Mouse (Mus musculus) forebrain, embryonic 15.5 days (tissue): ENCODE results near the gene Chmp4b. TPM values are rescaled to one million over a fixed set of nuclear protein-coding genes. Genes with fewer than 3 reads are reported as not detected.

Experiments
- ATAC-seq: fragments of 200-750 bp; cut with Nextera tagmentation; replicated peaks from 2 replicates; pipeline ENCODE4 v1.8.0; 2017; ENCODE audit warnings: mild to moderate bottlenecking, moderate TSS enrichment, moderate library complexity
- H3K27ac ChIP-seq: fragments of 300-500 bp; sonication (generic); replicated peaks from 2 replicates; pipeline ENCODE4 v1.5.1; 2015; ENCODE audit warnings: mild to moderate bottlenecking, inconsistent platforms
- H3K27me3 ChIP-seq: fragments of 300-500 bp; sonication (generic); 2 replicates; pipeline ENCODE4 v1.6.1; 2015; ENCODE audit warnings: inconsistent platforms
- H3K36me3 ChIP-seq: fragments of 300-500 bp; sonication (generic); 2 replicates; pipeline ENCODE4 v1.6.1; 2015; ENCODE audit warnings: mild to moderate bottlenecking, inconsistent platforms
- H3K4me1 ChIP-seq: fragments of 300-500 bp; sonication (generic); 2 replicates; pipeline ENCODE4 v1.6.1; 2015; ENCODE audit warnings: inconsistent platforms
- H3K4me2 ChIP-seq: fragments of 300-500 bp; sonication (generic); replicated peaks from 2 replicates; pipeline ENCODE4 v1.6.1; 2015; ENCODE audit warnings: mild to moderate bottlenecking, inconsistent platforms
- H3K4me3 ChIP-seq: fragments of 300-500 bp; sonication (generic); 2 replicates; pipeline ENCODE4 v1.5.1; 2015; ENCODE audit warnings: mild to moderate bottlenecking, inconsistent platforms
- H3K9ac ChIP-seq: fragments of 300-500 bp; sonication (generic); replicated peaks from 2 replicates; pipeline ENCODE4 v1.6.1; 2015; ENCODE audit warnings: mild to moderate bottlenecking, inconsistent platforms
- H3K9me3 ChIP-seq: fragments of 300-500 bp; sonication (generic); 2 replicates; pipeline ENCODE4 v1.6.1; 2016; ENCODE audit warnings: inconsistent platforms
- WGBS: fragments of 180-500 bp; shearing (Covaris S2); methylation state at CpG from one replicate; pipeline ENCODE4 v1.1.7; 2015; ENCODE audit warnings: mixed read lengths; 5-methylcytosine and 5-hydroxymethylcytosine counted together
- polyA plus RNA-seq: library from polyadenylated mRNA; unstranded; fragments of >200 nt; fragmentation: Nextera tagmentation; extraction: Ambion mirVana; gene quantifications from 2 replicates; pipeline ENCODE4 v1.2.1, GENCODE M21; 2015

The Chmp4b gene
- polyA plus RNA-seq, 1 experiment from 2014 or later: 25.0 TPM

- 44% methylated on average over 5 of the region's 5 CpGs for WGBS
- H3K9me3 ChIP-seq: no peaks in the 10 kb centered on the region
- H3K4me3 ChIP-seq: no peak overlapping the region
- peaks cover 9% of the 10 kb centered on the region; the same call in 1 of the 2 replicates for H3K4me1 ChIP-seq
- H3K36me3 ChIP-seq: no peaks in the 10 kb centered on the region
- no peak for ATAC-seq
- 0 out of 2 replicates have a peak, but pooled peaks cover 3% of the 10 kb centered on the region for H3K27me3 ChIP-seq
- no peak overlapping the region for H3K27ac ChIP-seq
- H3K4me2 ChIP-seq: no peak overlapping the region
- H3K9ac ChIP-seq: no peak overlapping the region
These were observed 60.8 kb downstream of the Chmp4b start for GRCm38 (mm10) chr2:154712271-154712677.

DNA sequence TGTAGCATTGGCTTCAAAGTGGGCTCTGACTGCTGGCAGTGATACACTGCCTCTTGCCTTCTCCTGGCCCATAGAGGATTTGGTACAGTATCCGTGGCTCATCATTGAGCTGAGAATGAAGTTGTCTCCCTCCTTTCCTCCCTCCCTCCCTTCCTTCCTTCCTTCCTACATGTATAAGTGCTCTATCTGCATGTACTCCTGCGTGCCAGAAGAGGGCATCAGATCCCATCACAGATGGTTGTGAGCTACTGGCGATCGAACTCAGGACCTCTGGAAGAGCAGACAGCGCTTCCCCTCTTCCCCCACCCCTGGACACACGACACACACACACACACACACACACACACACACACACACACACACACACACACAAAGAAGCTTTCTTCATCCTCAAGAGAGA lies 61.6 kb downstream of the Chmp4b start:
- no peak overlapping the region for H3K27ac ChIP-seq
- WGBS: 47% methylated on average over 6 of the region's 6 CpGs
- no peak overlapping the region for H3K9ac ChIP-seq
- H3K4me2 ChIP-seq: no peak overlapping the region
- ATAC-seq: no peak
- no peak overlapping the region for H3K4me3 ChIP-seq
- no peaks in the 10 kb centered on the region for H3K36me3 ChIP-seq
- H3K9me3 ChIP-seq: no peaks in the 10 kb centered on the region
- 0 out of 2 replicates have a peak, but pooled peaks cover 3% of the 10 kb centered on the region for H3K27me3 ChIP-seq
- H3K4me1 ChIP-seq: 0 out of 2 replicates have a peak, but pooled peaks cover 4% of the 10 kb centered on the region

DNA sequence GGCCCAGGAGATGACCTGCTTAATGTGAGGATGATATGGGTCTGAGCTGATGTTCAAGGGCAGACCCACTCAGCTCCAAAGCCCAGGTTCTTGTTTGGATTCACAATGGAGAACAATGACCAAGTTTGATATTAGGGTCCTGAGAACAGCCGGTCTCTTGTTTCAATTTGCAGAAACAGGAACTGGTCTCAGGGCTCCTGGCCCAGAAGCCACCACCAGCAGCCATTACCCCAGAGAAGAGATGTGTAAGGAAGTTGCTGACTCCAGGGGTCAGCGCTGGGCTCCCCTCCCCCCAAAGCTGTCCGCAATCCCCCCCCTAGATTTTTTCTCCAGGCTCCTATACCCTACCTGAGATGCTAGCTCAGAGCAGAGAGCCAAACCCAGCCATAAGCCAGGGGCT lies 62.5 kb downstream of the Chmp4b start:
- no peak overlapping the region for H3K9ac ChIP-seq
- no peaks in the 10 kb centered on the region for H3K9me3 ChIP-seq
- H3K36me3 ChIP-seq: no peaks in the 10 kb centered on the region
- no peak for ATAC-seq
- WGBS: 55% methylated on average over 3 of the region's 3 CpGs
- H3K27me3 ChIP-seq: 0 out of 2 replicates have a peak, but pooled peaks cover 3% of the 10 kb centered on the region
- H3K27ac ChIP-seq: no peak overlapping the region
- H3K4me2 ChIP-seq: no peak overlapping the region
- no peak overlapping the region for H3K4me3 ChIP-seq
- 0 out of 2 replicates have a peak, but pooled peaks cover 4% of the 10 kb centered on the region for H3K4me1 ChIP-seq

DNA sequence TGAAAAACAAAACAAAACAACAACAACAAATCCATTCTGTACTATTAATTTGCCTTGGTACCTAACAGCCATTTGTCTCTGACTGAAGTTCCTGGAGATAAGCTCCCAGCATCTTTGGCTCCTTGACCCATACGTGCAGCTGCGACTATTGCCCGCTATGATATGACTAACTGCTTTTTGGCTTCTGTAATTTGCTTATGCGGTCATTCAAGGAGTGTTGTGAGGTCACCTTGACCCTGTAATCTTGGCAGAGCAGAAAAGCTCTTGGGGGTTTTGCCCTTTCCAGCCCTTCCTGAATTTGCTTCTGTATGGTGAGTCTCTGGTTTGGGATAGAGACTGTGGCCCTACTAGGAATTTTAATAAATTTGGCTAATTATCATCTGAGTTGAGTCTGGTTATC lies 65.1 kb downstream of the Chmp4b start:
- Histone ChIP-seq H3K36me3 (no peaks in the 10 kb centered on the region), H3K9me3 (no peaks in the 10 kb centered on the region), H3K4me3 (no peak overlapping the region), H3K9ac (no peak overlapping the region), H3K4me2 (no peak overlapping the region), H3K27me3 (no peaks in the 10 kb centered on the region), H3K4me1 (0 out of 2 replicates have a peak, but pooled peaks cover 4% of the 10 kb centered on the region), H3K27ac (no peak overlapping the region)
- no peak for ATAC-seq
- WGBS: 91% methylated on average over 4 of the region's 4 CpGs

DNA sequence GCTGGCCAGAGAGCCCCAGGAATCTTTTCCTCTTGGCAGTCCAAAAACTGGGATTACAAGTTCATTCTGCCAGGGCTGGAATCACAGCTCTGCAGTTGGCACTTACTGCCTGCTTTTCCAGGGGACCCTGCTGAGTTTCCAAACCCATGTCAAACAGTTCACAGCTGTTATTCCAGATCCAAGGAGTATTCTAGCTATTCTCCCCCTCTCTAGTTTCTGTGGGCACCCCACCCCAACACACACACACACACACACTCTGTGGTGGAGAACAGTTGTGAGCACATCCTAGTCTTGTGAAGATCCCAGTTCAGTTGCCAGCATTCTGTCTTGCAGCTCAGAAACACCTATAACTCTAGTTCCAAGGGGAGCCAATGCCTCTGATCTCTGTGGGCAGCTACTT lies 65.6 kb downstream of the Chmp4b start:
- no peaks in the 10 kb centered on the region for H3K27me3 ChIP-seq
- H3K4me1 ChIP-seq: 0 out of 2 replicates have a peak, but pooled peaks cover 4% of the 10 kb centered on the region
- no peak for ATAC-seq
- no peak overlapping the region for H3K27ac ChIP-seq
- no peaks in the 10 kb centered on the region for H3K9me3 ChIP-seq
- H3K4me3 ChIP-seq: no peak overlapping the region
- no peak overlapping the region for H3K4me2 ChIP-seq
- H3K9ac ChIP-seq: no peak overlapping the region
- H3K36me3 ChIP-seq: no peaks in the 10 kb centered on the region

DNA sequence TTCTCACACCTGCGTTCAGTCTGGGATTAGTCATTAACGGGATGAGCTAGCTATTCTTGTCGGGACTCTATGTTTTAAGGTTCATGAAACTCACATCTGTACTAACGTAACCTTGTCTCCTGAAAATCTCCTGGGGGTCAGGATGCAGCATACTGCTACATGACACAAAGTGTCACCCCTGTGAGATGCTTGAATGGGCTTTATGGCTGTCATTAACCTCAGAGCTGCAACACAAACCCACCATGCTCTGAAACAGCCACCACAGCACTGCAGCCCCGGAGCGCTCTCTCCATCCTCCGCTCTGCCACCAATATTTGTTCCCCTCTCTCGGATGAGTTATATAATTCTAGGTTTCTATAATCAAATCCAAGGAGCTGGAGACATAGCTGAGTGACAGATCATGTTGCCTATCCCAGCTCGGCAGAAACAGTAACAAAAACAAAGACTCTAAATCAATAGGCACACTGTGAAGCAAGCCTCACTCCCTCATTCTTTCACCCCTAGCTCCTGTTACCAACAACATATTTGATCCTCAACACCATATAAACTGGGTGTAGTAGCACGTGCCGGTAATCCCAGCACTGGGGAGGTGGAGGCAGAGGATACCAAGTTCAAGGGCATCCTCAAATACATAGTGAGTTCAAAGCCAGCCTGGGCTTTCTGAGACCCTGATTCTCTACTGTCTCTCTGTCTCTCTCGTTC lies 67.5 kb downstream of the Chmp4b start:
- ATAC-seq: no peak
- Histone ChIP-seq H3K9ac (no peak overlapping the region), H3K9me3 (no peaks in the 10 kb centered on the region), H3K4me2 (no peak overlapping the region), H3K27ac (no peak overlapping the region), H3K4me1 (no peaks in the 10 kb centered on the region), H3K4me3 (no peak overlapping the region), H3K27me3 (no peaks in the 10 kb centered on the region), H3K36me3 (no peaks in the 10 kb centered on the region)
- WGBS: 85% methylated on average over 12 of the region's 12 CpGs

DNA sequence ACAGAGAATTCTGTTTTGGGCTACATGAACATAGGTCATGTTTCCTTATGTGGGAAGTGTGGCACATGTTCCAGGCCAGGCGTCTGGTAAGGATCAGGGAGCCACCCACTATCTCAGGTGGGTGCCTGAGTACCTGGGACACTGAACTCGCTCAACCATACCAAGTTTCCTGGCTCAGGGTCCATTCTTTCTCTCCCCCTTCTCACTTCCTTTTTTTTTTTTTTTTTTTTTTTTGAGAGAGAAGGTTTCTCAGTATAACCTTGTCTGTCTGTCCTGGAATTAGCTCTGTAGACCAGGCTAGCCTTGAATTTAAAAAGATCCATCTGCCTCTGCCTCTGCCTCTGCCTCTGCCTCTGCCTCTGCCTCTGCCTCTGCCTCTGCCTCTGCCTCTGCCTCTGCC lies 68.8 kb downstream of the Chmp4b start:
- Histone ChIP-seq H3K27me3 (no peaks in the 10 kb centered on the region), H3K4me1 (no peaks in the 10 kb centered on the region), H3K9ac (no peak overlapping the region), H3K27ac (no peak overlapping the region), H3K9me3 (no peaks in the 10 kb centered on the region), H3K4me3 (no peak overlapping the region), H3K4me2 (no peak overlapping the region), H3K36me3 (no peaks in the 10 kb centered on the region)
- 88% methylated on average over 2 of the region's 2 CpGs for WGBS
- ATAC-seq: no peak

DNA sequence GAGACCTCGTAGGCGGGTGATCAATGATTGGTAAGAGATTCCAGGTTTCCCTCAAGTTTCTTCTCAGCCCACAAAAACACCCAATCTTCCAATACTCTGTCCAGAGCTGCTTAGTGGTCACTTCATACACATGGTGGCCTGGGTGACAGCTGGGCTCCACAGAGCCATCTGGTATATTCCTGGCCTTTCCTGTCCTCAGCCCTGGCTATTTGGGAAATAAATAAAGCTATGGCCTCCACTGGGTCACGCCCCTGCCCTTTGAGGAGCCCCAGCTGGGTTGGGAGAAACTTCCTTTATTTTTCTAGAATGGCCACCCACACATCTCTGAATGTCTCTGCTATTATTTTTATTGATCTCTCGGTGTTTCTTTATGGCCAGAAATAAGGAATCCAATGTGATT lies 72.0 kb downstream of the Chmp4b start:
- Histone ChIP-seq H3K4me3 (no peak overlapping the region), H3K9me3 (no peaks in the 10 kb centered on the region), H3K4me1 (no peaks in the 10 kb centered on the region), H3K4me2 (no peak overlapping the region), H3K36me3 (no peaks in the 10 kb centered on the region), H3K9ac (no peak overlapping the region), H3K27ac (no peak overlapping the region), H3K27me3 (no peaks in the 10 kb centered on the region)
- 92% methylated on average over 4 of the region's 4 CpGs for WGBS
- ATAC-seq: no peak

DNA sequence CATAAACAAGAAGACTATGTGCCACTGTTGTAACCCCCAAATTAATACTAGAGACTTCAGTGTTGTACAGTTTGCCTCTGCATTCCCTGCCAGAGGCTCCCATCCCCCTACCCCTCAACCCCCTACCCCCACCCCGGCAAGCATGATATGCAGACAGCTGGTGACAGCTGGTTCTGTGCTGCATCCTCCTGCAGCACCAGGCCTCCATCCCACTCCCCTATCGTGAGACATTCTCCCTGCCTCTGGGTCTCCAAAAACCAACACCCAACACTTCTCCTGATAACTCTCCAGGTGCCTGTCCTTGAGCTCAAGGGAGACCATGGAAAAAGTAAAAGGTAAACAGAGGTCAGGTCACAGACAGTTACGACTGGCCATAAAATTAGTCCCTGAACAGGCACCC lies 78.2 kb downstream of the Chmp4b start:
- Histone ChIP-seq H3K4me1 (peaks cover 5% of the 10 kb centered on the region; the same call in 1 of the 2 replicates), H3K27ac (no peak overlapping the region), H3K27me3 (no peaks in the 10 kb centered on the region), H3K9me3 (no peaks in the 10 kb centered on the region), H3K9ac (no peak overlapping the region), H3K4me3 (no peak overlapping the region), H3K36me3 (no peaks in the 10 kb centered on the region), H3K4me2 (no peak overlapping the region)
- ATAC-seq: no peak
- 64% methylated on average over 3 of the region's 3 CpGs for WGBS

DNA sequence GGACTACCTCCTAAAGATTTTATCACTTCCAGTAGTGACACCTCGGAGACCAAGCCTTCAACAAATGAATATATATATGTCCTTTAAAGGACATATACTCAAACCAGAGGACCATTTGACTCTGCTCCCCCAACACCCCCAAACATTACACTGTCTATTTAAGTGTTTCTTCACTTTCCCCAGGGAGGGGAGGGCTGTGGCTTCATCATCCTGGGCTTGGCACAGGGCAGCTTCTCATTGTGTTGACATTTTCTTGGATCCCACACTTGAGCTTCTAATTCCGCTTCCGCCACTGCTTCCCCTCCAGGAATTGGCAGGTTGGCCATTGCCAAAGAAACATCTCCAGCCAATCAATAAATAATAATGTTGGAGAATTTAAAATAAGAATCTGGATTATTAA lies 79.3 kb downstream of the Chmp4b start:
- no peaks in the 10 kb centered on the region for H3K36me3 ChIP-seq
- H3K4me1 ChIP-seq: peaks cover 11% of the 10 kb centered on the region; the same call in 1 of the 2 replicates
- WGBS: 58% methylated on average over 3 of the region's 3 CpGs
- no peak overlapping the region for H3K4me3 ChIP-seq
- no peak for ATAC-seq
- H3K4me2 ChIP-seq: no peak overlapping the region
- no peaks in the 10 kb centered on the region for H3K9me3 ChIP-seq
- no peaks in the 10 kb centered on the region for H3K27me3 ChIP-seq
- H3K27ac ChIP-seq: no peak overlapping the region
- no peak overlapping the region for H3K9ac ChIP-seq

GRCm38 (mm10) chr2:154731916-154732315 lies 80.4 kb downstream of the Chmp4b start:
- Histone ChIP-seq H3K36me3 (no peaks in the 10 kb centered on the region), H3K9ac (no peak overlapping the region), H3K4me2 (no peak overlapping the region), H3K27me3 (no peaks in the 10 kb centered on the region), H3K9me3 (no peaks in the 10 kb centered on the region), H3K4me1 (peaks cover 11% of the 10 kb centered on the region; the same call in 1 of the 2 replicates), H3K4me3 (no peak overlapping the region), H3K27ac (no peak overlapping the region)
- no peak for ATAC-seq
- WGBS: 41% methylated on average over 2 of the region's 2 CpGs

DNA sequence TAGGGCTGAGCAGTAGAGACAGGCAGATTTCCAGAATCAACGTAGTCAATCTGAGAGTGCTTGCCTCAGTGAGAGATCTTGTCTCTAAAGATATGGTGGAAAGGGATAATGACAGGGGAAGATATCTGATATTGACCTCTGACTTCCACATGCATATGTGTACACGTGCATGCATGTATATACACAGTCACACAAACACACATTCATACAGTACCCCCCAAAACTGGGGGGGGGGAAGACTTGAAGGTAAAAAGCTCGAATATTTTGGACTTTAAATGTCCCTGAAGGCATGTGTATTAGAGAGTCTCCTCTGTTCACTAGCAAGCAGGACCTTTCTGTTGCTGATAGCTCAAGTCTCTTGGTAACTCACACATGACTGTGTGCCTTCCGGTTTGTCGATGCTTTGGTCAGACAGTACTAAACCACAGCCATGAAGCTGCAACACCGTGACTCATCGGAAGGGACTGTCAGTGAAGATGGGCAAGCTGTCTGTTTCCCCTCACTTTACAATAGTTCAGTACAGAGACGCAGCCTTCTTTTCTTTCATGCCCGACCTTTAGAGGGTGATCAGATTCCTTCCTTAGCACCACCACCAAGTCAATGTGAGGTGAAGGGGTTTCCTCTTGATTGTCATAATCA lies 81.1 kb downstream of the Chmp4b start:
- H3K27me3 ChIP-seq: no peaks in the 10 kb centered on the region
- no peak overlapping the region for H3K4me3 ChIP-seq
- H3K27ac ChIP-seq: no peak overlapping the region
- WGBS: 78% methylated on average over 9 of the region's 9 CpGs
- peaks cover 11% of the 10 kb centered on the region; the same call in 1 of the 2 replicates for H3K4me1 ChIP-seq
- no peaks in the 10 kb centered on the region for H3K36me3 ChIP-seq
- no peak overlapping the region for H3K4me2 ChIP-seq
- H3K9ac ChIP-seq: no peak overlapping the region
- ATAC-seq: no peak
- no peaks in the 10 kb centered on the region for H3K9me3 ChIP-seq
